ENCODE assay signal across 27 mouse cellular contexts in genomic region chr1:55123561-55123960, GRCm38 (mm10).
"Had no signal": no experiment of that assay in that cellular context is flagged by ENCODE, and none has a peak within 500 bp of the region (broad histone marks: within the 10 kb centered on the region; RNA-seq: fewer than 3 reads in every experiment).

No protein-coding gene starts in this region.

- H3K9me3 ChIP-seq: heart, embryonic 15.5 days; hindbrain, embryonic 13.5 days; hindbrain, embryonic 15.5 days; intestine, embryonic 15.5 days; limb, embryonic 10.5 days; limb, embryonic 12.5 days; liver, embryonic 13.5 days; liver, embryonic 15.5 days had no signal

- H3K9ac ChIP-seq: heart, embryonic 13.5 days; heart, embryonic 15.5 days; hindbrain, embryonic 13.5 days; hindbrain, embryonic 15.5 days; intestine, embryonic 15.5 days; limb, embryonic 12.5 days; liver, embryonic 13.5 days; liver, embryonic 15.5 days; liver, postnatal 0 days had no signal

- H3K36me3 ChIP-seq: heart, embryonic 13.5 days; heart, embryonic 15.5 days; hindbrain, embryonic 13.5 days; hindbrain, embryonic 15.5 days; intestine, embryonic 15.5 days; limb, embryonic 10.5 days; limb, embryonic 12.5 days; liver, embryonic 13.5 days; liver, embryonic 15.5 days had no signal

- H3K4me1 ChIP-seq: heart, embryonic 13.5 days; heart, embryonic 15.5 days; hindbrain, embryonic 13.5 days; hindbrain, embryonic 15.5 days; intestine, embryonic 15.5 days; limb, embryonic 10.5 days; limb, embryonic 12.5 days; liver, embryonic 13.5 days; liver, embryonic 15.5 days had no signal

- H3K4me3 ChIP-seq: heart, adult 2 months; heart, embryonic 13.5 days; heart, embryonic 15.5 days; hindbrain, embryonic 13.5 days; hindbrain, embryonic 15.5 days; intestine, embryonic 15.5 days; layer of hippocampus, adult 2 months; left cerebral cortex, adult 2 months; limb, embryonic 10.5 days; limb, embryonic 12.5 days; liver, embryonic 13.5 days; liver, embryonic 15.5 days had no signal

- H3K4me2 ChIP-seq: heart, embryonic 11.5 days; heart, embryonic 13.5 days; heart, embryonic 15.5 days; hindbrain, embryonic 13.5 days; hindbrain, embryonic 15.5 days; intestine, embryonic 15.5 days; limb, embryonic 12.5 days; liver, embryonic 11.5 days; liver, embryonic 13.5 days; liver, embryonic 15.5 days had no signal

- H3K27ac ChIP-seq: heart, adult 2 months; heart, embryonic 13.5 days; heart, embryonic 15.5 days; hindbrain, embryonic 13.5 days; hindbrain, embryonic 15.5 days; intestine, embryonic 15.5 days; layer of hippocampus, adult 2 months; left cerebral cortex, adult 2 months; limb, embryonic 10.5 days; limb, embryonic 12.5 days; liver, embryonic 13.5 days; liver, embryonic 15.5 days had no signal

- ATAC-seq: inflammation-experienced regulatory T-cells, adult 6 months; intestine, embryonic 15.5 days; intestine, postnatal 0 days; liver, postnatal 0 days had no signal

- H3K27me3 ChIP-seq: heart, embryonic 13.5 days; heart, embryonic 15.5 days; hindbrain, embryonic 13.5 days; hindbrain, embryonic 15.5 days; intestine, embryonic 15.5 days; liver, embryonic 13.5 days; liver, embryonic 15.5 days had no signal

- DNase-seq: gastrocnemius, postnatal 14 days; gastrocnemius, postnatal 36 days; heart, adult 2 months; heart, postnatal 14 days; heart, postnatal 36 days; kidney, adult 18-20 months; kidney, adult 8-10 months; kidney, postnatal 10 days; kidney, postnatal 25 days; kidney, postnatal 4 days; liver; liver, embryonic 13.5 days; liver, postnatal 0 days had no signal
